Mouse (Mus musculus): ENCODE measurements around the gene Vill. TPM values are rescaled to one million over a fixed set of nuclear protein-coding genes. Genes with fewer than 3 reads are reported as not detected.
A peak's percentile ranks its signal among the peaks of the same experiment; 100 is the strongest.

Gene Vill
- polyA plus RNA-seq, 1 experiment from 2014 or later, result 43.0 TPM

GRCm38 (mm10) chr9:119086451-119086850 is 33.9 kb downstream of the Vill start:
- no peak overlapping the region for H3K27ac ChIP-seq (ENCODE audit: low read length)
- no peaks in the 10 kb centered on the region for H3K27me3 ChIP-seq (ENCODE audit: control insufficient read depth, insufficient read depth, low read length)
- 0 out of 2 replicates have a peak overlapping the region, but pooled peaks have one; percentile 9 for H3K4me2 ChIP-seq (ENCODE audit: low read depth, low read length)
- ATAC-seq (ENCODE audit: insufficient read depth, low FRiP score), result no peak
- H3K4me3 ChIP-seq (replicated peaks; ENCODE audit: low read length), result no peak overlapping the region
- H3K9me3 ChIP-seq (replicated peaks; ENCODE audit: control insufficient read depth, low read length), result no peaks in the 10 kb centered on the region
- H3K9ac ChIP-seq (ENCODE audit: low read length), result no peak overlapping the region
- 30% methylated on average over 1 of the region's 1 CpGs for WGBS
- no peaks in the 10 kb centered on the region for H3K36me3 ChIP-seq (ENCODE audit: control insufficient read depth, insufficient read depth, low read length)
- H3K4me1 ChIP-seq (ENCODE audit: control insufficient read depth, insufficient read depth, low read length), result peaks cover 44% of the 10 kb centered on the region

GRCm38 (mm10) chr9:119087309-119087708 is 34.7 kb downstream of the Vill start:
- Histone ChIP-seq H3K4me1 (ENCODE audit: control insufficient read depth, insufficient read depth, low read length) (peaks cover 47% of the 10 kb centered on the region), H3K36me3 (ENCODE audit: control insufficient read depth, insufficient read depth, low read length) (no peaks in the 10 kb centered on the region), H3K27me3 (ENCODE audit: control insufficient read depth, insufficient read depth, low read length) (no peaks in the 10 kb centered on the region), H3K4me3 (replicated peaks; ENCODE audit: low read length) (peak overlapping the region; percentile 55), H3K9me3 (replicated peaks; ENCODE audit: control insufficient read depth, low read length) (no peaks in the 10 kb centered on the region), H3K4me2 (ENCODE audit: low read depth, low read length) (peak overlapping the region; percentile 69), H3K9ac (ENCODE audit: low read length) (no peak overlapping the region), H3K27ac (ENCODE audit: low read length) (peak overlapping the region; percentile 92; the same call in 1 of the 2 replicates)
- WGBS, result 84% methylated on average over 5 of the region's 5 CpGs
- no peak for ATAC-seq (ENCODE audit: insufficient read depth, low FRiP score)

GRCm38 (mm10) chr9:119088148-119088801 is 35.7 kb downstream of the Vill start:
- Histone ChIP-seq H3K4me3 (replicated peaks; ENCODE audit: low read length) (peak overlapping the region; percentile 55), H3K27ac (ENCODE audit: low read length) (peak overlapping the region; percentile 92), H3K4me2 (ENCODE audit: low read depth, low read length) (peak overlapping the region; percentile 69), H3K9me3 (replicated peaks; ENCODE audit: control insufficient read depth, low read length) (no peaks in the 10 kb centered on the region), H3K9ac (ENCODE audit: low read length) (peak overlapping the region; percentile 69), H3K4me1 (ENCODE audit: control insufficient read depth, insufficient read depth, low read length) (peaks cover 42% of the 10 kb centered on the region), H3K36me3 (ENCODE audit: control insufficient read depth, insufficient read depth, low read length) (no peaks in the 10 kb centered on the region), H3K27me3 (ENCODE audit: control insufficient read depth, insufficient read depth, low read length) (no peaks in the 10 kb centered on the region)
- WGBS, result under 1% methylated on average over 24 of the region's 24 CpGs
- peak; percentile 90 for ATAC-seq (ENCODE audit: insufficient read depth, low FRiP score)

DNA sequence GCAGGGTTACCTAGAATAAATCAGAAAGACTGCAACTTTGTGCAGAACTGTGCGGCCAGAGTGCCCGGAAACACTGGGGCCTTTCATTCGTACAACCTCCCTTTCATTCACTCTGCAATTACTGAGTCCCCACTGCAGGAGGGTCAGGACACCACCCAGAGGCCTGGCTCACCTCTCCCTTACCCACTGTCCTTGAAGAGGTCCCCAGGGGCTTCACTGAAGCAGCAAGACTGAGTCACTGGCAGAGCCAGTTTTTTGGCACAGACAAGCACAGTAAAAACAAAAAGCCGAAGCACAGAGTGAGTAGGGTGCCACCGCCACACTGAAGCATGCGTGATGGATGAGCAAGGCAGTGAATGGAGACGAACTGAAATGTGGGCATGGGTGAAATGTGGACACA is 36.9 kb downstream of the Vill start:
- no peak overlapping the region for H3K4me3 ChIP-seq (replicated peaks; ENCODE audit: low read length)
- H3K9ac ChIP-seq (ENCODE audit: low read length), result no peak overlapping the region
- peaks cover 46% of the 10 kb centered on the region for H3K4me1 ChIP-seq (ENCODE audit: control insufficient read depth, insufficient read depth, low read length)
- no peaks in the 10 kb centered on the region for H3K27me3 ChIP-seq (ENCODE audit: control insufficient read depth, insufficient read depth, low read length)
- WGBS, result 64% methylated on average over 7 of the region's 7 CpGs
- ATAC-seq (ENCODE audit: insufficient read depth, low FRiP score), result no peak
- no peak overlapping the region for H3K4me2 ChIP-seq (ENCODE audit: low read depth, low read length)
- no peaks in the 10 kb centered on the region for H3K36me3 ChIP-seq (ENCODE audit: control insufficient read depth, insufficient read depth, low read length)
- no peaks in the 10 kb centered on the region for H3K9me3 ChIP-seq (replicated peaks; ENCODE audit: control insufficient read depth, low read length)
- H3K27ac ChIP-seq (ENCODE audit: low read length), result peak overlapping the region; percentile 52; the same call in 1 of the 2 replicates

DNA sequence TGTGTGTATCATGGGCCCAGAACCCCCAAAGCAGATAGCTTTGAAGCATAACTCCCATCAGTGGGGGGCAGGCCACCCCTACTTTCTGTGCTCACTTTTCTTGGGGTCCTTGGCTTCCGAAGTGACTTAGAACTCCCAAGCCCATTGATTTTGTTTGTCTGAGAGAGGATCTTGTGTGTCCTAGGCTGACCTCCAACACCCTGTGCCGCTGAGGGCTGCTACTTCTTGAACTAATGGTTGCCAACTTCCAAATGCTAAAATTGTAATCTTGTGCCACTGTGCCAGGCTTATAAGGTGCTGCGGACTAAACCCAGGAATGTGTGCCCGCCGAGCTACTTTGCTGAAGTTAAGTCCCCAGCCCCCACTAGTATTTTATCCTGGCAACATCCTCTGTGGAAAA is 37.9 kb downstream of the Vill start:
- Histone ChIP-seq H3K36me3 (ENCODE audit: control insufficient read depth, insufficient read depth, low read length) (no peaks in the 10 kb centered on the region), H3K4me2 (ENCODE audit: low read depth, low read length) (0 out of 2 replicates have a peak overlapping the region, but pooled peaks have one; percentile 87), H3K4me3 (replicated peaks; ENCODE audit: low read length) (no peak overlapping the region), H3K4me1 (ENCODE audit: control insufficient read depth, insufficient read depth, low read length) (peaks cover 38% of the 10 kb centered on the region), H3K9me3 (replicated peaks; ENCODE audit: control insufficient read depth, low read length) (no peaks in the 10 kb centered on the region), H3K27me3 (ENCODE audit: control insufficient read depth, insufficient read depth, low read length) (no peaks in the 10 kb centered on the region), H3K27ac (ENCODE audit: low read length) (peak overlapping the region; percentile 11; the same call in 1 of the 2 replicates), H3K9ac (ENCODE audit: low read length) (peak overlapping the region; percentile 37)
- ATAC-seq (ENCODE audit: insufficient read depth, low FRiP score), result no peak
- WGBS, result 91% methylated on average over 5 of the region's 5 CpGs

GRCm38 (mm10) chr9:119091581-119092310 is 39.2 kb downstream of the Vill start:
- ATAC-seq (ENCODE audit: insufficient read depth, low FRiP score), result no peak
- Histone ChIP-seq H3K9ac (ENCODE audit: low read length) (peak overlapping the region; percentile 82), H3K4me1 (ENCODE audit: control insufficient read depth, insufficient read depth, low read length) (peaks cover 34% of the 10 kb centered on the region), H3K36me3 (ENCODE audit: control insufficient read depth, insufficient read depth, low read length) (no peaks in the 10 kb centered on the region), H3K4me2 (ENCODE audit: low read depth, low read length) (peak overlapping the region; percentile 87), H3K27ac (ENCODE audit: low read length) (peak overlapping the region; percentile 85; the same call in 1 of the 2 replicates), H3K27me3 (ENCODE audit: control insufficient read depth, insufficient read depth, low read length) (no peaks in the 10 kb centered on the region; the same call in 1 of the 2 replicates), H3K9me3 (replicated peaks; ENCODE audit: control insufficient read depth, low read length) (no peaks in the 10 kb centered on the region), H3K4me3 (replicated peaks; ENCODE audit: low read length) (peak overlapping the region; percentile 71)
- 67% methylated on average over 12 of the region's 12 CpGs for WGBS

- 4% methylated on average over 45 of the region's 45 CpGs for WGBS
- H3K27ac ChIP-seq (ENCODE audit: low read length), result peak overlapping the region; percentile 85
- no peak for ATAC-seq (ENCODE audit: insufficient read depth, low FRiP score)
Observed at GRCm38 (mm10) chr9:119092473-119093418, 40.2 kb downstream of the Vill start.

GRCm38 (mm10) chr9:119093419-119094295 is 41.1 kb downstream of the Vill start, which contains the start of gene Plcd1:
TSS of gene Plcd1 (minus strand) at chr9:119093502.
- WGBS, result 11% methylated on average over 45 of the region's 45 CpGs
- Histone ChIP-seq H3K27me3 (ENCODE audit: control insufficient read depth, insufficient read depth, low read length) (no peaks in the 10 kb centered on the region; the same call in 1 of the 2 replicates), H3K36me3 (ENCODE audit: control insufficient read depth, insufficient read depth, low read length) (no peaks in the 10 kb centered on the region), H3K4me3 (replicated peaks; ENCODE audit: low read length) (peak within 1 kb of the TSS; percentile 71), H3K4me2 (ENCODE audit: low read depth, low read length) (peak within 1 kb of the TSS; percentile 87), H3K27ac (ENCODE audit: low read length) (peak within 1 kb of the TSS; percentile 85), H3K9ac (ENCODE audit: low read length) (peak within 1 kb of the TSS; percentile 82), H3K9me3 (replicated peaks; ENCODE audit: control insufficient read depth, low read length) (no peaks in the 10 kb centered on the region), H3K4me1 (ENCODE audit: control insufficient read depth, insufficient read depth, low read length) (peaks cover 21% of the 10 kb centered on the region)
- peak; percentile 84 for ATAC-seq (ENCODE audit: insufficient read depth, low FRiP score)

More at GRCm38 (mm10) chr9:119092473-119093418, 40.2 kb downstream of the Vill start:
- H3K36me3 ChIP-seq (ENCODE audit: control insufficient read depth, insufficient read depth, low read length), result no peaks in the 10 kb centered on the region
- H3K4me3 ChIP-seq (replicated peaks; ENCODE audit: low read length), result peak overlapping the region; percentile 71
- H3K4me2 ChIP-seq (ENCODE audit: low read depth, low read length), result peak overlapping the region; percentile 87
- peaks cover 24% of the 10 kb centered on the region for H3K4me1 ChIP-seq (ENCODE audit: control insufficient read depth, insufficient read depth, low read length)
- H3K27me3 ChIP-seq (ENCODE audit: control insufficient read depth, insufficient read depth, low read length), result no peaks in the 10 kb centered on the region; the same call in 1 of the 2 replicates
- peak overlapping the region; percentile 82 for H3K9ac ChIP-seq (ENCODE audit: low read length)
- H3K9me3 ChIP-seq (replicated peaks; ENCODE audit: control insufficient read depth, low read length), result no peaks in the 10 kb centered on the region
